Mouse (Mus musculus): ENCODE results near the gene Fbxl8. TPM values are rescaled to one million over a fixed set of nuclear protein-coding genes. Genes with fewer than 3 reads are reported as not detected.
"Not testable (repeated sequence)": the region's sequence is repeated elsewhere in the genome, so short reads cannot be mapped to it uniquely, and the experiment has no call there.

The Fbxl8 gene
- polyA plus RNA-seq, 1 experiment, result 16.0 TPM

GRCm38 (mm10) chr8:105231503-105232320 is 32.7 kb upstream of the Fbxl8 start:
- 66% methylated on average over 12 of the region's 12 CpGs for WGBS
- DNase-seq (ENCODE audit: low read depth in 1 of 2, low spot score in 2 of 2), result no peak
- TF ChIP-seq POLR2A (IDR thresholded peaks at IDR 0.05; ENCODE audit: low read depth, low read length), result no peak
- TF ChIP-seq CTCF (IDR thresholded peaks at IDR 0.05; ENCODE audit: extremely low read depth, insufficient read depth, insufficient read length, insufficient replicate concordance), result no peak
- Histone ChIP-seq H3K4me3 (ENCODE audit: extremely low read depth, insufficient read depth, insufficient read length) (no peak overlapping the region), H3K27ac (ENCODE audit: insufficient read depth, low read length) (no peak overlapping the region), H3K4me1 (ENCODE audit: control insufficient read depth, insufficient read depth, insufficient read length) (no peaks in the 10 kb centered on the region; the same call in 1 of the 2 replicates), H3K27me3 (ENCODE audit: control insufficient read depth, insufficient read depth, low read length) (no peaks in the 10 kb centered on the region), H3K36me3 (ENCODE audit: control insufficient read depth, insufficient read depth, low read length) (peaks cover 12% of the 10 kb centered on the region)

GRCm38 (mm10) chr8:105232321-105232693 is 32.1 kb upstream of the Fbxl8 start:
- 96% methylated on average over 4 of the region's 4 CpGs for WGBS
- H3K27ac ChIP-seq (ENCODE audit: insufficient read depth, low read length); H3K4me1 ChIP-seq (ENCODE audit: control insufficient read depth, insufficient read depth, insufficient read length); DNase-seq (ENCODE audit: low read depth in 1 of 2, low spot score in 2 of 2); H3K27me3 ChIP-seq (ENCODE audit: control insufficient read depth, insufficient read depth, low read length); H3K4me3 ChIP-seq (ENCODE audit: extremely low read depth, insufficient read depth, insufficient read length): not testable (repeated sequence)
- H3K36me3 ChIP-seq (ENCODE audit: control insufficient read depth, insufficient read depth, low read length), result peaks cover 14% of the 10 kb centered on the region

- 81% methylated on average over 1 of the region's 1 CpGs for WGBS
- Histone ChIP-seq H3K27ac (ENCODE audit: insufficient read depth, low read length) (no peak overlapping the region), H3K27me3 (ENCODE audit: control insufficient read depth, insufficient read depth, low read length) (no peaks in the 10 kb centered on the region), H3K36me3 (ENCODE audit: control insufficient read depth, insufficient read depth, low read length) (peaks cover 14% of the 10 kb centered on the region), H3K4me1 (ENCODE audit: control insufficient read depth, insufficient read depth, insufficient read length) (no peaks in the 10 kb centered on the region; the same call in 1 of the 2 replicates), H3K4me3 (ENCODE audit: extremely low read depth, insufficient read depth, insufficient read length) (no peak overlapping the region)
- no peak for DNase-seq (ENCODE audit: low read depth in 1 of 2, low spot score in 2 of 2)
- no peak for TF ChIP-seq POLR2A (IDR thresholded peaks at IDR 0.05; ENCODE audit: low read depth, low read length)
- no peak for TF ChIP-seq CTCF (IDR thresholded peaks at IDR 0.05; ENCODE audit: extremely low read depth, insufficient read depth, insufficient read length, insufficient replicate concordance)
These were observed 31.1 kb upstream of the Fbxl8 start for GRCm38 (mm10) chr8:105233126-105233935.

GRCm38 (mm10) chr8:105235206-105235605 is 29.2 kb upstream of the Fbxl8 start:
- H3K4me1 ChIP-seq (ENCODE audit: control insufficient read depth, insufficient read depth, insufficient read length), result no peaks in the 10 kb centered on the region; the same call in 1 of the 2 replicates
- peaks cover 23% of the 10 kb centered on the region for H3K36me3 ChIP-seq (ENCODE audit: control insufficient read depth, insufficient read depth, low read length)
- no peaks in the 10 kb centered on the region for H3K27me3 ChIP-seq (ENCODE audit: control insufficient read depth, insufficient read depth, low read length)
- DNase-seq (ENCODE audit: low read depth in 1 of 2, low spot score in 2 of 2), result no peak
- no peak for TF ChIP-seq CTCF (IDR thresholded peaks at IDR 0.05; ENCODE audit: extremely low read depth, insufficient read depth, insufficient read length, insufficient replicate concordance)
- 78% methylated on average over 1 of the region's 1 CpGs for WGBS
- H3K27ac ChIP-seq (ENCODE audit: insufficient read depth, low read length), result no peak overlapping the region
- no peak overlapping the region for H3K4me3 ChIP-seq (ENCODE audit: extremely low read depth, insufficient read depth, insufficient read length)

- TF ChIP-seq CTCF (IDR thresholded peaks at IDR 0.05; ENCODE audit: extremely low read depth, insufficient read depth, insufficient read length, insufficient replicate concordance) (no peak), POLR2A (IDR thresholded peaks at IDR 0.05; ENCODE audit: low read depth, low read length) (no peak)
- WGBS, result 84% methylated on average over 14 of the region's 14 CpGs
- H3K27me3 ChIP-seq (ENCODE audit: control insufficient read depth, insufficient read depth, low read length), result no peaks in the 10 kb centered on the region
- peaks cover 34% of the 10 kb centered on the region for H3K36me3 ChIP-seq (ENCODE audit: control insufficient read depth, insufficient read depth, low read length)
- DNase-seq (ENCODE audit: low read depth in 1 of 2, low spot score in 2 of 2), result no peak
- H3K27ac ChIP-seq (ENCODE audit: insufficient read depth, low read length), result no peak overlapping the region
- H3K4me1 ChIP-seq (ENCODE audit: control insufficient read depth, insufficient read depth, insufficient read length), result no peaks in the 10 kb centered on the region
- H3K4me3 ChIP-seq (ENCODE audit: extremely low read depth, insufficient read depth, insufficient read length), result no peak overlapping the region
These were observed 26.9 kb upstream of the Fbxl8 start for GRCm38 (mm10) chr8:105237442-105238142.

- TF ChIP-seq POLR2A (IDR thresholded peaks at IDR 0.05; ENCODE audit: low read depth, low read length) (no peak), CTCF (IDR thresholded peaks at IDR 0.05; ENCODE audit: extremely low read depth, insufficient read depth, insufficient read length, insufficient replicate concordance) (no peak)
- no peak overlapping the region for H3K4me3 ChIP-seq (ENCODE audit: extremely low read depth, insufficient read depth, insufficient read length)
- no peak overlapping the region for H3K27ac ChIP-seq (ENCODE audit: insufficient read depth, low read length)
- no peak for DNase-seq (ENCODE audit: low read depth in 1 of 2, low spot score in 2 of 2)
- no peaks in the 10 kb centered on the region for H3K27me3 ChIP-seq (ENCODE audit: control insufficient read depth, insufficient read depth, low read length)
- H3K4me1 ChIP-seq (ENCODE audit: control insufficient read depth, insufficient read depth, insufficient read length), result no peaks in the 10 kb centered on the region
- WGBS, result 98% methylated on average over 7 of the region's 7 CpGs
- peaks cover 28% of the 10 kb centered on the region for H3K36me3 ChIP-seq (ENCODE audit: control insufficient read depth, insufficient read depth, low read length)
These were observed 23.4 kb upstream of the Fbxl8 start for GRCm38 (mm10) chr8:105241016-105241415.
